Mouse (Mus musculus) liver, embryonic 15.5 days (tissue): ENCODE measurements around the gene S100a3. TPM values are rescaled to one million over a fixed set of nuclear protein-coding genes. Genes with fewer than 3 reads are reported as not detected.

Experiments
- ATAC-seq: fragments of 200-750 bp; cut with Nextera tagmentation; 2 replicates; pipeline ENCODE4 v1.8.0; 2017; ENCODE audit warnings: moderate number of reproducible peaks, mild to moderate bottlenecking, moderate library complexity; ENCODE audit not compliant: insufficient read depth
- H3K27ac ChIP-seq: fragments of 300-500 bp; sonication (generic); replicated peaks from 2 replicates; pipeline ENCODE4 v1.5.1; 2015; ENCODE audit warnings: mild to moderate bottlenecking, inconsistent platforms
- H3K27me3 ChIP-seq: fragments of 300-500 bp; sonication (generic); 2 replicates; pipeline ENCODE4 v1.6.1; 2015; ENCODE audit warnings: mild to moderate bottlenecking, inconsistent platforms
- H3K36me3 ChIP-seq: fragments of 300-500 bp; sonication (generic); replicated peaks from 2 replicates; pipeline ENCODE4 v1.6.1; 2015; ENCODE audit warnings: moderate library complexity, mild to moderate bottlenecking, inconsistent platforms
- H3K4me1 ChIP-seq: fragments of 300-500 bp; sonication (generic); replicated peaks from 2 replicates; pipeline ENCODE4 v1.6.1; 2015; ENCODE audit warnings: inconsistent platforms
- H3K4me2 ChIP-seq: fragments of 300-500 bp; sonication (generic); 2 replicates; pipeline ENCODE4 v1.6.1; 2015; ENCODE audit warnings: moderate library complexity, mild to moderate bottlenecking, inconsistent platforms
- H3K4me3 ChIP-seq: fragments of 300-500 bp; sonication (generic); replicated peaks from 2 replicates; pipeline ENCODE4 v1.5.1; 2015; ENCODE audit warnings: mild to moderate bottlenecking, inconsistent platforms
- H3K9ac ChIP-seq: fragments of 300-500 bp; sonication (generic); 2 replicates; pipeline ENCODE4 v1.6.1; 2015; ENCODE audit warnings: moderate library complexity, mild to moderate bottlenecking, inconsistent platforms
- H3K9me3 ChIP-seq: fragments of 300-500 bp; sonication (generic); replicated peaks from 2 replicates; pipeline ENCODE4 v1.6.1; 2016; ENCODE audit warnings: inconsistent platforms
- WGBS: fragments of 180-500 bp; shearing (Covaris S2); methylation state at CpG from one replicate; pipeline ENCODE4 v1.1.7; 2015; ENCODE audit warnings: mixed read lengths; ENCODE audit not compliant: insufficient replicate concordance; 5-methylcytosine and 5-hydroxymethylcytosine counted together
- polyA plus RNA-seq: library from polyadenylated mRNA; unstranded; fragments of >200 nt; fragmentation: Nextera tagmentation; extraction: Ambion mirVana; gene quantifications from 2 replicates; pipeline ENCODE4 v1.2.1, GENCODE M21; 2015

S100a3 gene
- polyA plus RNA-seq, 1 experiment from 2014 or later: not detected

DNA sequence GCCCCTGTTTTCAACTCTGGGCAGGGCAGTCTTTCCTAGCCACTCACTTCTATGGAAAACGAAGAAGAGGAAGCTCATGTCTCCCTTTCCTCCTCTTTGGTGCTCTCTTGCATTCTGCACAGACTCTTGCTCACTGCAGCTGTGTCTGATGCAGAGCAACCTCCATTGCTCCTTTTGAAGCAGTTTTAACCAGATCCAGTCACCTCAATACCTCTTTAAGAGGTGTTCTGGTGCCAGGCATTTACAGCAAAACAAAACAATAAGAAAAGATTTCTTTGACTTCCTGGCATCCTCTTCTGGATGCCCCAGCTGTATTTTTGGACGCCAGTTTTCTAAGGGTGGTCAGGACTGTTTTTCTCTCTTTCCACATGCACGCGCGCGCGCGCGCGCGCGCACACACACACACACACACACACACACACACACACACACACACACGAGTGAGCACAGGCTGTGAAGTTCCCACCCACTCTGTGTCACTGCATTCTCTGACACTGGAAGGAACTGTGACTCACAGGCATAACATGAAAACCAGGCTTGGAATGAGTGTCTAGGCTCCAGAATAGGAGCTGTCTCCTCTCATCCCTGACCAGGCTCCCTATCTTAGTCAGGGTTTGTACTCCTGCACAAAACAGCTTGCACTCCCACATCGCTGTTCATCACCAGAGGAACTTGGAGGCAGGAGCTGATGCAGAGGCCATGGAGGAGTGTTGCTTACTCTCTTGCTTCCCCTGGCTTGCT, 27.2 kb downstream of the S100a3 start:
- WGBS: 73% methylated on average over 14 of the region's 14 CpGs
- Histone ChIP-seq H3K36me3 (no peaks in the 10 kb centered on the region), H3K9ac (no peak overlapping the region), H3K9me3 (no peaks in the 10 kb centered on the region), H3K4me1 (peaks cover 3% of the 10 kb centered on the region; the same call in 1 of the 2 replicates), H3K4me3 (no peak overlapping the region), H3K4me2 (no peak overlapping the region), H3K27ac (peak overlapping the region; percentile 61), H3K27me3 (no peaks in the 10 kb centered on the region)
- ATAC-seq: 0 out of 2 replicates have a peak, but pooled peaks have one; percentile 8

DNA sequence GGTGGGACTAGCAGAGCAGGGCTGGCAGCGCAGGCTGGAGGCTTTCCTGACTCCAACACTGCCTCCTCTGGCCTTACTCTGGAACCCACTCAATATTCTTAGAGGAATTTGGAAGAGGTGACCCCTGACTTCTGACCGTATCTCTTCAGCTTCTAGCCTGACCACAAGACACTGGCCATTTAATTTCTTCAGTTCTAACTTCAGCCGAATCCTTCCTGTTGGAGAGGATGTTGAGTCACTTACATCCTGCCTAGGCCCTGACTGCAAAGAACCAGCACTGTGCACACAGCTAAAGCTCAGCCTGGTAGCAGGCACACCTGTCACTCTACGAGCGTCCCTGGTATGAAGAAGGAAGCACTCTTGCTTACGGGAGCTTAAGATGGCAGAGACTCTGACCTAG, 29.0 kb downstream of the S100a3 start:
- Histone ChIP-seq H3K36me3 (no peaks in the 10 kb centered on the region), H3K4me1 (peaks cover 3% of the 10 kb centered on the region; the same call in 1 of the 2 replicates), H3K27ac (peak overlapping the region; percentile 53; the same call in 1 of the 2 replicates), H3K9ac (no peak overlapping the region), H3K4me2 (no peak overlapping the region; the same call in 1 of the 2 replicates), H3K4me3 (no peak overlapping the region), H3K9me3 (no peaks in the 10 kb centered on the region), H3K27me3 (no peaks in the 10 kb centered on the region)
- peak; percentile 50; the same call in 1 of the 2 replicates for ATAC-seq
- 37% methylated on average over 6 of the region's 6 CpGs for WGBS

DNA sequence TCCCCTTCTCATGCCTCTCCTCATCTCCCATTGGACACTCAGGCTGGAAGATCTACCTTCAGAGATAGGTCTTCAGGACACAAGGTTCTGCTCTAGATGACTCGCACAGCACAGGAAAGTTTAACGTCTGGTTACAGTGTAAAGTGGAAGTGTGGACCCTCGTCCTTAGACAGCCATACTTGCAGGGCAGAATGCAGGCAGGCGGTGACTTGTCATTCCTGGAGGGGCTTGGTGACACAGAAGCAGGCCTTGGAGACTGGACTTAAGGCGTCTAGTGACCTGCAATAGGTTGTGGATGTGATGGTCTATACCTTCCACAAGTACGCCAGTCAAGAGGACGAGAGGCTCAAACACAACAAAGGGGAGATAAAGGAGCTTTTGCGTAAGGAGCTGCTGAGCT, 29.6 kb downstream of the S100a3 start, which contains the start of gene S100a2:
Gene S100a2 (plus strand): TSS at position 301 of the 400 bp plus-strand sequence.
- Histone ChIP-seq H3K4me3 (no peak within 1 kb of the TSS), H3K9me3 (no peaks in the 10 kb centered on the region), H3K36me3 (no peaks in the 10 kb centered on the region), H3K27ac (peak within 1 kb of the TSS; percentile 53; the same call in 1 of the 2 replicates), H3K4me2 (no peak within 1 kb of the TSS; the same call in 1 of the 2 replicates), H3K27me3 (no peaks in the 10 kb centered on the region), H3K9ac (no peak within 1 kb of the TSS), H3K4me1 (peaks cover 3% of the 10 kb centered on the region; the same call in 1 of the 2 replicates)
- ATAC-seq: no peak
- 49% methylated on average over 8 of the region's 8 CpGs for WGBS

DNA sequence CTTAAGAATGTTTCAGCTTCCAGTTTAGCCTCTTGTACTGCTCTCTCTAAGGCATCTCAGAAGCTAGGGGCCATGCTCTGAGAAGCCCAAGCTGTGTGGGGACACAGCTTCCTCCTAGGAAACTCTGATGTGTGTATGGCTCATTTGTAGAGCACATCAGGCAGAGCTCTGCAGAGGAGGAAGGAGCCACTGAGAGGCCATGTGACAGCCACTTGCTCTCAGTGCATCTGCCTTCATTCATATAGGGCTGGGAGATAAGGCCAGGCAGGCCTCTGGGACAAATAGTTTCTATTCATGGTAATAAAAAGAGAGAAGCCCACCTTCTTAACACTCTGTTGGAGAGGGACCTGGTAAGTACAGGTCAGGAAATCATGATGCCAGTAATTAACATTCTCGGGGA, 34.1 kb downstream of the S100a3 start:
- H3K4me3 ChIP-seq: no peak overlapping the region
- H3K27me3 ChIP-seq: no peaks in the 10 kb centered on the region
- no peak overlapping the region for H3K9ac ChIP-seq
- H3K9me3 ChIP-seq: no peaks in the 10 kb centered on the region
- WGBS: 61% methylated on average over 1 of the region's 1 CpGs
- no peak for ATAC-seq
- H3K4me1 ChIP-seq: no peaks in the 10 kb centered on the region
- H3K4me2 ChIP-seq: no peak overlapping the region
- no peaks in the 10 kb centered on the region for H3K36me3 ChIP-seq
- no peak overlapping the region for H3K27ac ChIP-seq

DNA sequence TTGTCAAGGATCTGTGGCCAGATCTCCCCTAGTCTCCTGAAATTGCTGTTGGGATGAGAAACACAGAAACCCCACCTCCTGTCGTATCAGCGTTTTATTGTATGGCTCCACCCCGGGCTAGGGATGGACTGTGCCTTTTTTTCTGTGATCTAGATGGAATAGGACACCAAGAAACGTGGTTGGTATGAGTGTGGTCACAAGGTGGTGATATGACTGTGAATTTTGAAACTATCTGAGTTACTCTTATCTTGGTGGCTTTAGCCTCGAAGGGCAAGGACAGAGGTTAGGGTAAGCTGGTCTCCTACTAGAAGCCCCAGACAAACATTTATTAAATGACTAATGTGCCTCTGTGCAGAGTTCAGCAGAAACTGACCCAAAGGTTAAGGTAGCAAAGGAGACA, 35.2 kb downstream of the S100a3 start:
- whole genome bisulfite sequencing: 39% methylated on average over 5 of the region's 5 CpGs
- Histone ChIP-seq H3K4me2 (no peak overlapping the region), H3K36me3 (no peaks in the 10 kb centered on the region), H3K27ac (no peak overlapping the region), H3K27me3 (no peaks in the 10 kb centered on the region), H3K4me1 (no peaks in the 10 kb centered on the region), H3K9me3 (no peaks in the 10 kb centered on the region), H3K9ac (no peak overlapping the region), H3K4me3 (no peak overlapping the region)
- ATAC-seq: no peak

DNA sequence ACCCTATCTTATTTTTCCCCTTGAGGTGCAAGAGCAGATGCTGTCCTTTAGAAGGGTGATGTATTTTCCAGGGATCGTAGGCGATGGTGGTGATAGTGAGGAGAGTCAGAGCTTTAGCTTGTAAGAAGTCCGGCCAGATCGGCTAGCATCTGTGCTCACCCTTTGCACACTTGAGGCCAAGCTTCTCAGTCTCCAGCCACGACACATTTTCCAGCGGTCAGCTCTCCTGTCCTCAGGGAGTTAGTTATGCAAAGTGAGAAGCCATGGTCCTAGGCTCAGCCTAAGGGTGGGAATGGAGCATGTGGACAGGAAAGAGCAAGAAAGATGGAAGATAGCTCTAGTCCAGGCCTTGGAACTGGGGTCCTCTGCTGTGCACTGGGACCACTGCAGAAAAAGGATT, 36.4 kb downstream of the S100a3 start:
- no peak for ATAC-seq
- Histone ChIP-seq H3K27ac (no peak overlapping the region), H3K27me3 (no peaks in the 10 kb centered on the region), H3K4me1 (no peaks in the 10 kb centered on the region), H3K36me3 (no peaks in the 10 kb centered on the region), H3K9ac (no peak overlapping the region), H3K4me2 (no peak overlapping the region), H3K9me3 (no peaks in the 10 kb centered on the region), H3K4me3 (no peak overlapping the region)
- 74% methylated on average over 6 of the region's 6 CpGs for WGBS

DNA sequence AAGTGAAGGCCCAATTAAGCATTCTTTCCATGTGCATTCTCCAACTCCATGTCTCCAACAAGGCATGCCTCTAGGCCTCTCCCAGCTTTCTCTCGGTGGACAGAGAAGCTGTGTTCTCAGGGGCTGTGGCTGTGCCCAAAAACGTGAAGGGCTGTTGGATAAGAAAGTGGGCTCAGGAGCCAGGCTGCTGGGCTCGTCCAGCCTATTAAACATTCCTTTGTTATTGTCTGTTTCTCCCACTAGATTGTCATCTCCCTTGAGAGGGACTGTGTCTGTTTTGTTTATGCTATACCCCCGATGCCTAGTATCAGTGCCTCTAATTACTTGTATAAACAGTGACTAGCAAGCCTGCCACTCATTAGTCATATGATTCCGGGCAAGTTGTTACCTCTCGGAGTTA, 37.4 kb downstream of the S100a3 start:
- ATAC-seq: no peak
- H3K9me3 ChIP-seq: no peaks in the 10 kb centered on the region
- H3K27me3 ChIP-seq: no peaks in the 10 kb centered on the region
- H3K9ac ChIP-seq: no peak overlapping the region
- no peak overlapping the region for H3K4me3 ChIP-seq
- 51% methylated on average over 6 of the region's 6 CpGs for WGBS
- no peak overlapping the region for H3K27ac ChIP-seq
- H3K4me1 ChIP-seq: no peaks in the 10 kb centered on the region
- no peaks in the 10 kb centered on the region for H3K36me3 ChIP-seq
- no peak overlapping the region for H3K4me2 ChIP-seq

DNA sequence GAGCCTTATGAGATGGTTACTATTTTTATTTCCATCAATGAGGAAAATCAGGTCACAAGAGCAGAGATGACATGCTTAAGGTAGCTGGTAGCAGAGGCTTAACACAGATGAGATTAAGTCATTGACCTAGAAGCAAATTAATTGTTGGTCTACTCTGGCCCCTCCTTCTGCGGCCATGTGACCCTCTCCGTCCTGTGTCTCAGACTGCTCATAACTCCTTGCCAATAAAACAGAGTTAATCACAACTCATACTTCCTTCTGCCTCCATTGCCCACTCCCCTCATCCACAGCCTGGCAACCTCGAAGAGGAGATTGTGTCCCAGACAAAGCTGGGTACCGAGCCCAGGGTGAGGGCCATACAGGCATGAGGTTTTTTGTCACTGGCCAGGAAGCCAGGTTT, 37.8 kb downstream of the S100a3 start:
- Histone ChIP-seq H3K4me3 (no peak overlapping the region), H3K4me1 (no peaks in the 10 kb centered on the region), H3K36me3 (no peaks in the 10 kb centered on the region), H3K27ac (no peak overlapping the region), H3K9me3 (no peaks in the 10 kb centered on the region), H3K4me2 (no peak overlapping the region), H3K9ac (no peak overlapping the region), H3K27me3 (no peaks in the 10 kb centered on the region)
- no peak for ATAC-seq
- WGBS: 37% methylated on average over 4 of the region's 4 CpGs

DNA sequence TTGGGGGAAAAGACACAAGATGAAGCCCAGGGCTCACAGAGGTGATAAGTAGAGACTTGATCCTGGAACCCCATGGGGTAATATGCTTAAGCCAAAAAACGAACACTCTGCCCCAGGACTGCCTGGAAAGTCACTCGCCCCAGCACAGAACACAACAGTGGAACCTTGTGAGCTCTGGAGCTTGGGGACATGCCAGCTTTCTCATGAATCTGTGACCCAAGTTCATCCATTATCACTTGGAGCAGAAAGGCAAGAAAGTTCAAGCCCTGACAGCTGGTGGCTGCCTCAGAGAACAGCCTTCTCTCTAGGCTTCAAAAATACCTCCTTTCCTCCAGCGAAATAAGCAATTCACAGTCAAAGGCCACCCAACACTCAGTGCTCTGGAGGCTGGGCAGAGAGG, 39.0 kb downstream of the S100a3 start:
- H3K4me2 ChIP-seq: no peak overlapping the region
- H3K27ac ChIP-seq: no peak overlapping the region
- H3K9ac ChIP-seq: no peak overlapping the region
- no peaks in the 10 kb centered on the region for H3K36me3 ChIP-seq
- 54% methylated on average over 3 of the region's 3 CpGs for WGBS
- no peak for ATAC-seq
- H3K4me3 ChIP-seq: no peak overlapping the region
- no peaks in the 10 kb centered on the region for H3K4me1 ChIP-seq
- H3K9me3 ChIP-seq: no peaks in the 10 kb centered on the region
- H3K27me3 ChIP-seq: no peaks in the 10 kb centered on the region

DNA sequence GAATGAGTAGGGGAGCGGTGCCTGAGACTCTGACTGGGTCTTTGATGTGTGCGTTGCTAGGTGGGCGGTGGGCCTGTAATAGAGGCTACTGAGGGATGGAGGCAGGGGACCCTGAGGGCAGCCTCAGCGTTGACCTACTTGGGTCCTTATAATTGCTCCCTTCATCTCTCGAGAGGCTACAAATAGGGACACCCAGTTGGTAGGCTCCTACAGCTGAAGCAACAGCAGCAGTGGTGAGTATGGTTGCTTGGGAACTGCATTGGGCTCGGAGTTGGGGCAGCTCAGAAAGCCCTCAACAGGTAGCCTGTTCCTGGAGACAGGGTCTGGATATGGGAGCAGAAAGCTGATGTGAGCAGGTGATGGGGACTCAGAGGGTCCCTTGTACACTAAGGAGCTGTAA, 39.7 kb downstream of the S100a3 start:
- Histone ChIP-seq H3K9me3 (no peaks in the 10 kb centered on the region), H3K27ac (no peak overlapping the region), H3K9ac (no peak overlapping the region), H3K36me3 (no peaks in the 10 kb centered on the region), H3K27me3 (no peaks in the 10 kb centered on the region), H3K4me2 (no peak overlapping the region), H3K4me3 (no peak overlapping the region), H3K4me1 (no peaks in the 10 kb centered on the region)
- no peak for ATAC-seq
- 68% methylated on average over 6 of the region's 6 CpGs for WGBS

DNA sequence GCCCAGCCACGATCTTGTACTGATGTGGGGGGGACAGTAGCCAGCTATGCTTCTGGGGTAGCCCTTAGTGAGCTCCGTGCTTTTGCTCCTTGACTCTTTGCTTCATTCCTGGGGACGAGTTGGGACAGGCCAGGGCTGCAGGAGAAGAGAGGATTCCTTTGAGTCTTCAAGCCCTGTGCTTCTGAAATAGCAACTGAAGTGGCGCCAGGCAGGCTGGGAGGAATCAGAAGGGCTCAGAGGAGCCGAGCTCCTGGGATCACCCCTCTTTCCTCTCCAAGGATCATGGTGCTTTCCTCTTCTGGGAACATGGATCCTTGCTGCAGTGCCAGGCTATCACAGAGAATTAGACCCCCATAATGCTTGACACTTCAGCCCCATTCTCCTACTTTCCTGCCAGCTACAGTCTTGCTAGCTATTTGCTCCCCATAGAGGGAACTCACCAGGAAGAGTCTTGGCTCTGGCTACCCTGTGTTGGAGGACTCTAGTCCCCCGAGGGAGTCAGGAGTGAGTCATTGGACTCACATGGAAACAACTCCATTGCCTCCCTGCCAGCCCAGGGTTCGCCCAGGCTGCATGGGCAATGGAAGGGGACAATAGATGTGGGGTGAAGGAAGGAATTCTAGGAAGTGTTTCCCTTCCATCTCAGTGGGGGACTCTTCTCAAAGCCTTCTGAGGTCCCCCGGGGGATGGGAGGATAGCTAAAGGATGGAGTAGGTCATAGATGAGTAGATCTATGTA, 40.2 kb downstream of the S100a3 start:
- Histone ChIP-seq H3K4me1 (no peaks in the 10 kb centered on the region), H3K27me3 (no peaks in the 10 kb centered on the region), H3K27ac (no peak overlapping the region), H3K9ac (no peak overlapping the region), H3K9me3 (no peaks in the 10 kb centered on the region), H3K4me2 (no peak overlapping the region), H3K4me3 (no peak overlapping the region), H3K36me3 (no peaks in the 10 kb centered on the region)
- WGBS: 63% methylated on average over 8 of the region's 8 CpGs
- no peak for ATAC-seq
